Mouse (Mus musculus) leukemia stem cell, adult 10-12 weeks (primary cell): Measurements from ENCODE around the gene Pate1. TPM values are rescaled to one million over a fixed set of nuclear protein-coding genes. Genes with fewer than 3 reads are reported as not detected.

Source experiments
- polyA plus RNA-seq: library from polyadenylated mRNA; stranded (reverse); fragments of >175 nt; gene quantifications from 2 replicates; pipeline ENCODE4 v1.2.3, GENCODE M21; 2012; ENCODE audit warnings: low replicate concordance

Pate1 gene
- not detected in 2 replicates for polyA plus RNA-seq

DNA sequence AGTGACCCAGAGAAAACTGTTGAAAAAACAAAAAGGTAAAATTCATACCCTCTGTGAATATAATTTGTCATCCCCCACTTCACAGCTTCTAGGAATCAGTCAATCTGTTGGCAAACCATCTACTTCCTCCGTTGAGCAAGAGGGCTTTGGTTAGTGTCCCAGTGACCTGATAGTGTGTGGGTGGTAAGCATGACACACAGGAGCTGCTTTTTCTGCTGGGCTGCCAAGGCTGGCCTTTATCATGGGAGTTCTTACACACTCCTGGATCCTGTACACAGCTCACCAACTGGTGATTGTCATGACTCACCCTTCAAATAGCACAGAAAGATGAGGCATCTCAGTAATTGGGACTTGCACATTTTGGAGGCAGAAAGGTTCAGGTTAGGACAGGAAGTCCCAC is at the start of gene Pate1:
TSS of gene Pate1 (minus strand) at position 378 of the 400 bp plus-strand sequence.

GRCm38 (mm10) chr9:35648102-35648501 is 39.1 kb downstream of the Pate1 start, which contains the start of gene Pate3:
Pate3 (minus strand) TSS chr9:35648202.

Other genes starting within 250 kb of the Pate1 start
- not detected in 2 replicates for gene Gm1113, start 169.1 kb downstream of the Pate1 start, polyA plus RNA-seq
- gene Ddx25, start 128.9 kb downstream of the Pate1 start, polyA plus RNA-seq = not detected in 2 replicates
- gene Pus3, start 128.8 kb downstream of the Pate1 start, polyA plus RNA-seq = 0.25 and 0.79 TPM in 2 replicates
- 0.20 and 1.1 TPM in 2 replicates for gene Pate2, start 117.1 kb downstream of the Pate1 start, polyA plus RNA-seq
- 1.5 and 5.5 TPM in 2 replicates for gene Hyls1, start 117.0 kb downstream of the Pate1 start, polyA plus RNA-seq
- not detected in 2 replicates for gene Pate4, start 75.4 kb downstream of the Pate1 start, polyA plus RNA-seq
- gene Pate3, start 39.2 kb downstream of the Pate1 start, polyA plus RNA-seq = not detected in 2 replicates
- gene Gm17677, start 53.7 kb upstream of the Pate1 start, polyA plus RNA-seq = not detected in 2 replicates
- gene Gm17727, start 90.7 kb upstream of the Pate1 start, polyA plus RNA-seq = not detected in 2 replicates
- gene Gm27235, start 102.7 kb upstream of the Pate1 start, polyA plus RNA-seq = not detected in 2 replicates
- not detected in 2 replicates for gene D730048I06Rik, start 102.7 kb upstream of the Pate1 start, polyA plus RNA-seq
- gene 9230110F15Rik, start 156.8 kb upstream of the Pate1 start, polyA plus RNA-seq = not detected in 2 replicates
- not detected in 2 replicates for gene 9230113P08Rik, start 221.0 kb upstream of the Pate1 start, polyA plus RNA-seq